Mouse (Mus musculus) liver, embryonic 14.5 days (tissue): ENCODE results near the gene Tmem212.
A peak's percentile ranks its signal among the peaks of the same experiment; 100 is the strongest.

Experiments
- CTCF ChIP-seq: IDR thresholded peaks from 2 replicates; pipeline ENCODE4 v1.5.1; 2016; ENCODE audit warnings: antibody characterized with exemption, low read depth, control low read depth
- EP300 ChIP-seq: IDR thresholded peaks from 2 replicates; pipeline ENCODE4 v1.6.1; 2016; ENCODE audit warnings: antibody characterized with exemption, low read depth

GRCm38 (mm10) chr3:27901846-27902245 lies 5.7 kb upstream of the Tmem212 start:
- TF ChIP-seq CTCF = peak; percentile 61
- TF ChIP-seq EP300 = no peak
